Mouse (Mus musculus): ENCODE data around the gene Nid2. TPM values are rescaled to one million over a fixed set of nuclear protein-coding genes. Genes with fewer than 3 reads are reported as not detected.

Gene Nid2
- polyA plus RNA-seq, 1 experiment from 2014 or later = 8.4 TPM

DNA sequence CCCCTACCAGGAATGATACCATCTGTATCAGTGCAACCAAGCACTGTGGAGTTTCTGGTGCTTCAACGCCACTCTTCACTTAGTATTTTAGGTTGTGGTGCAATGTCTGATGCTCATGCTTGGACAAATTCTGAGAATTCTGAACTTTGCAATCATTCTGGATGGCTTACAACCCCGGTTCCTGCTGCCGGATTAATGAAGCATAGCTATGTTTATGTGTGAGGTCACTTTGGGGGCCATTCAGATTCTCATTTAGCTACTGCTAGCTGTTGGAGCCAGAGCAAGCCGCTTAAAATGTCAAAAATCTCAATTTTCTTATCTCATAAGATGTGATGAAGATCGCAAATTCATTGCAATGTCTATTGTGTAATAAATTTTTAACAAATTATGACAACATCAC, 6.2 kb upstream of the Nid2 start:
- DNase-seq (ENCODE audit: low spot score) = no peak

GRCm38 (mm10) chr14:19746232-19746631, 4.8 kb upstream of the Nid2 start:
- DNase-seq (ENCODE audit: low spot score) = no peak

DNA sequence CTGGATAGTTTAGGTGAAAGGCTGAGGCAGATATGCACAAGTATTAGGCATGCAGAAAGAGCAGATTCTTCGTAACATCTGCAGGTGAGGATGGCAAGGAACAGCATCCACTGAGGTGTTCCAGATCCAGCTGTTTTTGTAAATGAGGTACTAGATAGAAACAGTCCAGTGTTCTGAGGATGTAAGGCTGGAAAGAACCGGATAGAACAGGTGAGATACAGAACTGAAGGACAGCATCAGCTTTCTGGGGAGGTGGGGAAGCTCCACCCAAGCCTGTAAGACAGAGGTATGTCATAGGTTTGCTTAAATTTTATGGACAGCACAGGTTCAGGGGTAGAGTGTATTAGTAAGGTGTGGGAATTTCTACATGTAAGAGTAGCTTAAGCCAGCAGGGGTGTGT, 4.3 kb upstream of the Nid2 start:
- DNase-seq (ENCODE audit: low spot score) = no peak

DNA sequence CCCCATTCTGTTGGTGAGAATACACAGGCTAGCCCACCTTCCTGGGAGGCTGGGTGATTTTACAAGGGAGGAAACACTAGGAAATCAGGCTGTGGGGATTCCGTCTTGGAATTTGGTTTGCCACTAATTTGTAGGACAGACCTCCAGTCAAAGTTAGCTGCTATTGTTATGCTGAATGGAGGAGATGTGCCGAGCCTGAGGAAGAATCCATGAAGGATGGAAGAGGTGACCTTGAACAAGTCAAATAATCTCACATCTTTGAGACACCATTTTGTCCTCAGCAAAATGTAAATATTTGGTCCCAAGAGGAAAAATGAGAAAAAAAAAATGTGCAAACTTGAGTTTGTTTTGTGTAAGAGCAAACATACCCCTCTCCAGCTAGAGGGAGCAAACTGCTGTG, 1.3 kb upstream of the Nid2 start:
- DNase-seq (ENCODE audit: low spot score) = no peak

GRCm38 (mm10) chr14:19750411-19751024, 547 bp upstream of the Nid2 start:
- DNase-seq (ENCODE audit: low spot score) = no peak

DNA sequence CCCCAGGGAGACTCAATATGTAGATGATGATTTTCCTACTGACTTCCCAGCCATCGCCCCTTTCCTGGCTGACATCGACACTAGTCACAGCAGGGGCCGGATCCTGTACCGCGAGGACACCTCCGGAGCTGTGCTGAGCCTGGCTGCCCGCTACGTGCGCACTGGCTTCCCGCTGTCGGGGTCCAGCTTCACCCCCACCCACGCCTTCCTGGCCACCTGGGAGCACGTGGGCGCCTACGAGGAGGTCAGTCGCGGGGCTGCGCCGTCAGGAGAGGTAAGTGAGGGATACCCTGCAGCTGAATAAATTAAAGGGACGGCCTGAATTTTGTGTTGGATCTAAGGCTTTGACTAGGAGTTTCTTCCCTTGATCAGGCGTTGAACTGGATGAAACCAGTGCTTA, 1.2 kb downstream of the Nid2 start:
- DNase-seq (ENCODE audit: low spot score) = no peak

DNA sequence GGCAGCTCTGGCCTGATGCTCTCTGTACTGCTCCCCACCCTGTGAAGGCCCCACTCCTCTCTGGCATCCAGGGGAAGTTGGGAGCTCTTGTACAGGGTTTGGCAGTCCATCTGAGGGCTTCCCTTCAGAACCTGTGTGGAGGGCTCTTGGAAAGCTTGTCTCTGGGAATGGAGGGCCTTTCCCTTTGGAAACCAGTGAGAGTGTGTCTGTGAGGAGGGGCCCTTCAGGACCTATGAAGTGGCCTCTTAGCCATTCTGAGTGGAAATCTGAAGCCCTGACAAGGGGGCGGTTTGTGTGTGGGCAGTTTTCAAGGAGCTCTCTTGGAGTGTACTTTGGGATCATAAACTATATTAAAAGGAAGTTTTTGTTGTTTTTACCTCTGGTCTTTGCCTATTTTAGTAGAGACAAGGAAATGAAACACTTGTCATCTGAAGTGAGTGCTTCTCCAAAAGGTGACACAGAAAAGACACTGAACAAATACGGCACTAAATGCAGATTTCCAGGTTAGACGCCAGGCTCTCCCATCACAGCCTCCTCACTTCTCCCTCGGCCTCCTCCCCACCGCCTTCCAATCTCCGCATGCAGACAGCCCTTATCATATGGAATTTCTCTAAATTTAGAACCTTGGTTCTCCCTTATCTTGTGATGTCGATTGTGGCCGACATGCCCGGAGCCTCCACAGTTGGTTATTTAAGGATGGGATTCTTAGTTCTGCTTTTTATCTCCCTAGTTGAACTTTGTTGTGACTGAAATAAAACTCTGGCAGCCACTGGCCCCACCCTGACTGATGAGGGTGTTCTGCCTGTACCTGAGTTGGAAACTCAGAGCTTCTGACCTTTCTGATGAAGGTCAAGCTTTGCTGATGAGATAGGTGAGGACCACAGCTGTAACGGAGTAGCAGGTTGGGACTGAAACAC, 8.5 kb downstream of the Nid2 start:
- no peak for DNase-seq (ENCODE audit: low spot score)

DNA sequence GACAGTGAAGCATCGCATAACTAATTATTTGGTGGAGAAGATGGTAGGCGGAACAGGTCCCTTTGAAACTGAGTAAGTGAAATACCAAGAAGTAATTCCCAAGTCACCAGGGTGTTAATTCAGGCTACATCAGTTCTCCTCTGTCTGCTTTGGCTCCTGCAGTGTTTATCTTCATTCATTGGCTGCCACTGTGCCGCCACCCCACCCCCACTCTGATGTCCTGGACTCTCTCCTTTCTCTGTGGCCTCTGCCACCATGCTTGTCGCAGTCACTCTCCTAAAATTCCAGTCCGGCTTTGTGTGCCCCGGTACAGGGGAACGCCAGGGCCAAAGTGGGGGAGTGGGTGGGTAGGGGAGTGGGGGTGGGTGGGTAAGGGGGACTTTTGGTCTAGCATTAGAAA, 9.7 kb downstream of the Nid2 start:
- no peak for DNase-seq (ENCODE audit: low spot score)

DNA sequence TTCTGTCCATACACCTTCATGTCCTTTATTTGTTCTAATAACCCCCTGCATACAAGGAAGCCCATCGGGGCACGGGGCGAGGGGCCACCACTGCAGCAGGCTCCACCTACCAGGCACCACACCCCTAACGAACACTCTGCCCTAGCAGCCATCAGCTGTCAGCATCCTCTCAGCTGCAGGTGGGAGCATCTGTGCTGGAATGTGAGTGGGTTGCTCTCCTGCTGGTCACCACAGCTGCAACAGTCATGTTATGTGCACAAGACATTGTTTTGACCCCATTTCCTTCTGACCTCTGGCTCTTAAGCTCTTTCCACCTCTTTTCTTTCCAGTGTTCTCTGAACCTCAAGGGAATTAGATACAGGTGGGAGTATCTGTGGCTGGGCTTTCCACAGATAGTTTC, 10.9 kb downstream of the Nid2 start:
- DNase-seq (ENCODE audit: low spot score) = no peak

GRCm38 (mm10) chr14:19763527-19763926, 12.5 kb downstream of the Nid2 start:
- no peak for DNase-seq (ENCODE audit: low spot score)

DNA sequence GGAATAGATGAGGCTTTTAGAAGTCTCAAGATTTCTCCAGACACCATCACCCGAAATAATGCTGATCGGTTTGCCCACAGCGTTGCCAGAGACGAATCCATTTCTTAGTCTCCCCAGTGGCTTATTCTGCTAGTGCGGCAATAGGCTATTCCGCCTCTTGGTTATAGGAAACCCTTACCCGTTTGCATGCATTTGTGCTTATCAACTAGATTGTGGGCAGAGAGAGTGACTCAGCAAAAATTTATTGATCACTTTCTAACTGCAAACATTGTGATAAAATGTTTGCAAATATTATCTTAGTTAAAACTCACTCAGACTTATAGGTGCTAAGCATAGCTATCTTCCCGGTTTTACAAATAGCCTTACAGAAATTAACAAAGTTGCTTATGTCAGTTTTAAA, 13.3 kb downstream of the Nid2 start:
- DNase-seq (ENCODE audit: low spot score) = no peak

GRCm38 (mm10) chr14:19765539-19766379, 14.7 kb downstream of the Nid2 start:
- DNase-seq (ENCODE audit: low spot score) = no peak

GRCm38 (mm10) chr14:19766380-19766649, 15.2 kb downstream of the Nid2 start:
- no peak for DNase-seq (ENCODE audit: low spot score)

DNA sequence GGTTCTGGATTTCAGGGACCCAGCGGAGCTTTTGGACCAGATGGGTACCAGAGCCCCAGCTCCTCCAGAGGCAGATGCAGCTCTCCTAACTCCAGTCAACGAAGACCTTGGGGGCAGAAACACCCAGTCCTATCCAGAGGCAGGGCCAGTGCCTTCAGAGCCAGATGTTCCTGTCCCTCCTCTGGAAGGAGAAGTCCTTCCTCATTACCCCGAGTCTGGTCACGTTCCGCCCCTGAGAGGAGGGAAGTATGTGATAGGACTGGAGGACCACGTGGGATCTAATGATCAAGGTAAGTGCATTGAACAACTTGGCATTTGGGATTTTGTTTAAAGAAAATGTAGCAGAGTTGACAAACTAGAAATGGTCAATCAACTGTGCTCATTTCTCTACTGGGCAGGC, 17.6 kb downstream of the Nid2 start:
- DNase-seq (ENCODE audit: low spot score) = no peak

DNA sequence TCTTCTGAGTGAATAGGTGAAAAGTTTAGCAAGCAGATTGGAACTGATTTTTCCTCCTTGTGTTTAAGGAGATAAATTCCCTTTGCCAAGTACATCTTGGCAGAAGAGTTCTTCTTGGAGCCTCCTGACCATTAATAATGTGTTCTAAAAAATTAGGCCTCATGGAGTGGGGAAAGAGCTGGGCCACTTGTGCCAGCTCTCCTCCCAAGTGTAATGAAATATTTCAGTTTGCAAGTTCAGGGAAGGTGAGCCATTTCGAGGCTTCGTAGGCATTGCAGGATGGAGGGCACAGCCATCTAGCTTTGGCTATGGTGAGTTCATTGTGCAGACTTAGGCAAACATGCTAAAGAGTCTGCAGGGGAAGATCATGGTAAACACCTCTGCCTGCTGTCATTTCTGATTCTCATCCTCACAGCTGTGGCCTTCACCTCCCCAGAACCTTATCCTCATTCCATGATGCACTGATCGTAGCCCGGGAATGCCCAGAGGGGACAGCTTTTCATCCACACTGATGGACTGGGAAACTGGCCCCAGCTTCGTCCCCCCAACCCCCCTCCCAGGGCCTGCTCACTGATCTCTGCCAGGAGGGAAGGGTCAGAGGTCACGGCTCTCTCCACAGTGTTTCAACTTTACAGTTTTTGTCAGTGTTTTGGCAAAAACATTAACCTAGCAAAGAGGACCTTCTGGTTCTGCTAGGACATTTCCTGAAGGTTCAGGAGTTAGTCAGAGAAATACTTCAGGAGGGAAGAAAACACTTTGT, 18.6 kb downstream of the Nid2 start:
- no peak for DNase-seq (ENCODE audit: low spot score)

DNA sequence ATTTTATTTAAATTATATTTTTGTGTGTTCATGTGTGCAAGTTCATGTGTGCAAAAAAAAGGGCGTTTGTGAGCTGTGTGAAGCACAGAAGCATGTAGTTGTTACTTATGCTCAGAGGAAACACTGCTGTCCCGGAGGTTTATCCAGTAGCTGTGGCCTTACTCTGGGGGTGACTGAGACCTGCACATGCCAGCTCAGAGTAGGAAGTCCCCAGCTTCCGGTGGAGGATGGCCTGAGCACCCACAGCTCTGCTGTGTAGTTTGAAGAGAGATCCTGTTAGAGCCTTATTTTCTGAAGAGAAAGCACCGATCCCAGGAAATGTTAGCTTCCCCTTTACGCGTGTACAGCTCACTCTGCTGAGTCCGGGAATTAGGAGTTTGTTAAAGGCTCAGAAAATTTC, 20.1 kb downstream of the Nid2 start:
- peak; percentile 38 for DNase-seq (ENCODE audit: low spot score)

DNA sequence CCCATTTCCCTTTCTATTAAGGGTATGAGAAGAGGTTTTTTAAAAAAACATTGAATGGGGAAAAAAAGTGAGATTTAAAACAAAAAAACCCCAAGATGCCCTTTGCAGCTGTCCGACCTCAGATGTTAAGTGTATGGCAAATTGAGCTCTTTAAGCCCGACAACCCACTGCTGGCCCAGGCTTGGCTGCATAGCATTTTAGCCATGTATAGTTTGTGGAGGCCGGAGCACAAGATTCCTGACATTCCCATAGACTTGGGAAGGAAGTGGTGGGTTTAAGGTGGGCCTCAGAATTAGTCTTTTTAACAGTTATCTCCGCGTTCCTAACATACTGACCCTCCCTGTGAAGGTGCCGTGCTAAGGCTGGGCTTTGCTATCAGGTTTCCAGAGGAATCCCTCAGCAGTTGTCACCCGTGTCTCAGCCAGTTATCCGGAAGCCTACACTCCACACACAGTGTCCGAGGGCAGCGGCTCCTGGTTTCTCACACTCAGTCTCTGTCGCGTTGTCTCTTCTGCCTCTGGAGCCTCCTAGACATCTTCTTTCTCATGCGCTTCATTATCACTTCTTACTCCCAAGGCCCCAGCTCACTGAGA, 23.1 kb downstream of the Nid2 start:
- DNase-seq (ENCODE audit: low spot score) = no peak

DNA sequence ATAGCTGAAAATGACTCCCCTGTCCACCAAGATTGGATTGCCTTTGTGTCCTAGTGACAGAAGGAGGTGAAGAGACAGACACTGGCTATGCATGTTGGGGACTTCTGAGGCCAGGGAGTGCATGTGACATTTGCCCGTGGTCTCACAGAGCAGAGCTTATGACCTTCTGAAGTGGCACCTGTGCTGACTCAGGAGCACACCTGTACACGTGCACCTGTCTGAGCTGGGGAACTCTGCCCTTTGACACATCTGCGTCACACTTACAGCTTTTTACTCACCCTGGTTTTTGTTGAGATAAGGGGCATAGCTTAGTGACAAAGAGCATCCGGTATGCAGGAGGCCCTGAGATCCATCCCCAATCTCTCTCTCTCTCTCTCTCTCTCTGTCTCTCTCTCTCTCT, 24.4 kb downstream of the Nid2 start:
- DNase-seq (ENCODE audit: low spot score) = no peak

DNA sequence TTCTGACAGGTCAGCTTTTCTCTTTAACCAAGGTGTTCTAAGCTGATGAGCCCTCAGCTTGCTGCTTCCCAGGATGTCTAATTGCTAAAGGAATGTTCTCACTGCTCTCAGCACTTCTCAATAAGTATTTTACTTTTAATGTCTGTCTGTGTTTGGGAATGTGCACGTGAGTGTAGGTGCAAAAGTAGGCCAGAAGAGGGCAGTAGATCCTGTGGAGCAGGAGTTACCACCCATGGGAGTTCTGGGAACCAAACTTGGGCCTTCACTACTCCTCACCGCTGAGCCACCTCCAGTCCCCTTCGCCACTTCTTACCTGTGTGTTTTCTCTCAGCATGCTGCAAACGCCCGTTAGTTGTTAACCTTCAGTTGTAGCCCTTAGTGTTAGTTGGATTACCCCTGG, 25.1 kb downstream of the Nid2 start:
- no peak for DNase-seq (ENCODE audit: low spot score)

DNA sequence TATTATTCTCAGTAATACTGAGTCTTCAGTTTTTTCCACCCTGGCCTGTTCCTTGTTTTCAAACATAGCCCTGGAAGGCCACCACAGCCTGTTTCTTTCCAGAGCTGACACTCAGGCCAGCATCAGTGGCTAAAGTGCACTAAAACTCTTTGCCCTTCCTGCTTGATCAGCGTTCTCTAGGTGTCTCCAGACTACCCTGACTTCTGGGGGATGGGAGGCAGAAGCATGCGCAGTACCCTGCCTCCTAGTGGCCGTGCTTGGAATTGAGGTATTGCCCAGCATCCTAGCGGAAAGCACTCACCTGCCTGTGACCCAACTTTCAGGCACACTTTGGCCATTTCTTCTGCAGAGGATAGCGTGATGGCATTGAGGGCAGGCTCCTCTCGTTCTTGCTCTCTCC, 25.8 kb downstream of the Nid2 start:
- peak; percentile 29 for DNase-seq (ENCODE audit: low spot score)

DNA sequence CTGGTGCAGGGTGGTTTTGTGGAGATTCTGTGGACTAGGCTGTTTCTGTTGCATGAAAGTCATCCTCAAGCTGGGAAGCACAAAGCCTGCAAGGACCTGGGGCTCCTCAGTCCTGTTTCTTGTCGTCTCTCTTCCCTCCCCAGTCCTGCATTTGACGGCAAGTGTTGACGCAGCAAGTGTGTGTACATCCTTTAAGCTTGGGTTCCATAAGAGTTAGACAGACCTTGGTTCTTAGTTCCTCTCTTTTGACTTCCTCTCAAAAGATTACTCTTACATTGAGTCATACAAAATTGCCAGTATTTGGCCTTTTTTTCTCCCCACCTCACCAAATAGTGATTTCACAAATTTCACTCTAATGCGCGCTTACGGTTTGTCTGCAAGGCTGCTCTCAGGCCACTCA, 26.3 kb downstream of the Nid2 start:
- DNase-seq (ENCODE audit: low spot score) = no peak
